Mouse (Mus musculus) heart, adult 2 months (tissue): ENCODE measurements around the gene Usp49.

Source experiments
- CTCF ChIP-seq: fragments of 200-600 bp; IDR thresholded peaks from 2 replicates; pipeline ENCODE4 v1.8.1; 2022; ENCODE audit warnings: antibody characterized with exemption, mild to moderate bottlenecking, moderate library complexity
- EP300 ChIP-seq: fragments of 200-500 bp; IDR thresholded peaks from 2 replicates; pipeline ENCODE4 v1.6.1; 2011; ENCODE audit warnings: low read depth, low read length, control low read depth; ENCODE audit not compliant: insufficient read depth

DNA sequence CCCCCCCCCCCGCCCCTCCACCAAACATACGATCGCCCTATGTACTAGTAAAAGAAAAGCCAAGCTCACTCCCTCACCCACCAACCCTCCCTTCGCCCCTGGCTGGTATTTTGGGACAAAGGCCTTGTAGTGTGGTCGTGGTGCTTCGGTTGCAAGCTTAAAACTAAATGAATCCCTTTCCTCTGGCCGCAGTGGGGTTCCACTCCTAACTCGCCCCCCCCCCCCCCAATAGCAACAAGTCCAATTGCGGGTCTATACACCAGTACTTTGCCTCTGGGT, 35.6 kb upstream of the Usp49 start:
- no peak for TF ChIP-seq CTCF
- no peak for TF ChIP-seq EP300
